Mouse (Mus musculus) heart, adult 2 months (tissue): ENCODE results near the gene Arpc2. TPM values are rescaled to one million over a fixed set of nuclear protein-coding genes. Genes with fewer than 3 reads are reported as not detected.

Source experiments
- DNase-seq, 2 experiments: peaks; one replicate each; pipeline ENCODE4 v3.0.0; 2021
- H3K27ac ChIP-seq: fragments of 200-600 bp; 2 replicates; pipeline ENCODE4 v1.8.1; 2022
- H3K27me3 ChIP-seq: fragments of 200-500 bp; 2 replicates; pipeline ENCODE4 v1.6.1; 2012; ENCODE audit warnings: mild to moderate bottlenecking, low read length, inconsistent platforms, mixed read lengths; ENCODE audit not compliant: control insufficient read depth, insufficient read depth
- H3K36me3 ChIP-seq: fragments of 200-500 bp; 2 replicates; pipeline ENCODE4 v1.6.1; 2012; ENCODE audit warnings: low read length, inconsistent platforms; ENCODE audit not compliant: control insufficient read depth, insufficient read depth
- H3K4me1 ChIP-seq: fragments of 200-500 bp; 2 replicates; pipeline ENCODE4 v1.6.1; 2011; ENCODE audit warnings: low read length; ENCODE audit not compliant: control insufficient read depth, insufficient read depth
- H3K4me3 ChIP-seq: fragments of 200-600 bp; 2 replicates; pipeline ENCODE4 v1.8.1; 2022
- H3K79me2 ChIP-seq: fragments of 200-500 bp; replicated peaks from 2 replicates; pipeline ENCODE4 v1.6.1; 2012; ENCODE audit warnings: mild to moderate bottlenecking, inconsistent platforms, low read length, moderate library complexity, mixed read lengths; ENCODE audit not compliant: control insufficient read depth, insufficient read depth
- H3K9ac ChIP-seq: fragments of 200-500 bp; 2 replicates; pipeline ENCODE4 v1.6.1; 2012; ENCODE audit warnings: low read depth, mild to moderate bottlenecking, control low read depth, inconsistent platforms, low read length, mixed read lengths
- CTCF ChIP-seq: fragments of 200-600 bp; IDR thresholded peaks from 2 replicates; pipeline ENCODE4 v1.8.1; 2022; ENCODE audit warnings: antibody characterized with exemption, mild to moderate bottlenecking, moderate library complexity
- EP300 ChIP-seq: fragments of 200-500 bp; IDR thresholded peaks from 2 replicates; pipeline ENCODE4 v1.6.1; 2011; ENCODE audit warnings: low read depth, low read length, control low read depth; ENCODE audit not compliant: insufficient read depth
- POLR2A ChIP-seq: fragments of 200-500 bp; IDR thresholded peaks from 2 replicates; pipeline ENCODE4 v1.6.1; 2011; ENCODE audit warnings: mild to moderate bottlenecking, low read depth, low read length, control low read depth; ENCODE audit not compliant: insufficient read depth
- WGBS: fragments of 180-500 bp; shearing (Covaris S2); methylation state at CpG from one replicate; pipeline ENCODE4 v1.1.7; 2018; 5-methylcytosine and 5-hydroxymethylcytosine counted together
- intact Hi-C: fragments of 180-260 bp; cut with DNase I; formaldehyde crosslinking; loops from one replicate; pipeline ENCODE4 v1.15.1; 2025
- long read RNA-seq: library from polyadenylated mRNA; stranded (forward); transcript quantifications from one replicate; pipeline ENCODE4 v2.0.0, GENCODE M21; 2021
- polyA plus RNA-seq: library from polyadenylated mRNA; depleted of rRNA; stranded (reverse); fragments of >200 nt; gene quantifications from 2 replicates; pipeline ENCODE4 v1.2.3, GENCODE M21; 2012; rRNA removed
- total RNA-seq, 2 experiments: library from RNA; stranded (reverse); gene quantifications; 2 replicates each; pipeline ENCODE4 v1.2.3; 2021

Arpc2 gene
- total RNA-seq (100 to 1,000 TPM; 130 to 132 TPM), polyA plus RNA-seq (85.5 and 111 TPM in 2 replicates)
- long read RNA-seq, transcript Arpc2-201 (10 exons, 1,404 nt): major isoform, 113 of 189 reads
- long read RNA-seq, transcript Arpc2-203 (11 exons, 1,439 nt): minor isoform, 67 of 189 reads
- long read RNA-seq, partial matches to known transcripts: 1 of 189 reads
- long read RNA-seq, other reads (novel, unspliced or antisense): 5 of 189 reads

GRCm38 (mm10) chr1:74235938-74236589 is at the start of gene Arpc2:
Arpc2 (plus strand) TSS chr1:74236084.
- peak; percentile 99 to 100 for DNase-seq
- intact Hi-C loops: loop anchor here (1.0 to 2.0 kb wide), 3 partner anchors 15 to 157 kb away; partner anchors contain the start of genes Aamp and Pnkd
- WGBS: 3% methylated on average over 47 of the region's 55 CpGs
- Histone ChIP-seq H3K4me1 (peaks cover 12% of the 10 kb centered on the region), H3K27ac (peak within 1 kb of the TSS; percentile 97), H3K9ac (peak within 1 kb of the TSS; percentile 96), H3K27me3 (no peaks in the 10 kb centered on the region), H3K4me3 (peak within 1 kb of the TSS; percentile 86), H3K79me2 (peaks cover 5% of the 10 kb centered on the region), H3K36me3 (peaks cover 28% of the 10 kb centered on the region)
- no peak for TF ChIP-seq CTCF
- peak; percentile 99 for TF ChIP-seq POLR2A
- peak; percentile 82; the same call in 1 of the 2 replicates for TF ChIP-seq EP300

DNA sequence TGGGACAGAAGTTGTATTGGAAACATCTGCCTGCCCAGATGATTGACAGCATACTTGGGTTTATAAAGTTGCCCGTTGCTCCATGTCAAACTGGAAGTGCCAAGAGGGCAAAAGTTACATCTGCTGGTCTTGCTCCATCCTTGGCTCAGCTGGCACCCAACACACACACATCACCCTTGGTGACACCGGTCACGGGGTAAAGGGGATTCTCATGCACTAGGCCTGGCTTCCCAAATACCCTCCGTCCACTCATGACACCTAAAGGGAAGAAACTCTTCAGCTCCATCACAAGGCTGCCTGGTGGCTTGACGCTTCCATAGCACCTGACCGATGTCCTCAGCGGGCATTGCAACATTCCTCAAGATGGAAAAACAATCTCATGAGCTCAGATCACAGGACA is 45.4 kb upstream of the Arpc2 start:
- Histone ChIP-seq H3K9ac (no peak overlapping the region), H3K27ac (no peak overlapping the region), H3K4me1 (no peaks in the 10 kb centered on the region), H3K36me3 (no peaks in the 10 kb centered on the region), H3K79me2 (no peaks in the 10 kb centered on the region), H3K4me3 (no peak overlapping the region), H3K27me3 (no peaks in the 10 kb centered on the region)
- no peak for DNase-seq
- TF ChIP-seq CTCF (no peak), POLR2A (no peak), EP300 (no peak)
- 91% methylated on average over 7 of the region's 7 CpGs for WGBS
- intact Hi-C loops: no loop called here

GRCm38 (mm10) chr1:74192711-74193110 is 43.2 kb upstream of the Arpc2 start:
- no peak for DNase-seq
- intact Hi-C loops: no loop called here
- no peak overlapping the region for H3K27ac ChIP-seq

GRCm38 (mm10) chr1:74194445-74194844 is 41.4 kb upstream of the Arpc2 start, which contains the start of gene Cxcr1:
Cxcr1 (minus strand) TSS chr1:74194631.
- no peak within 1 kb of the TSS for H3K4me3 ChIP-seq
- no peak within 1 kb of the TSS for H3K9ac ChIP-seq
- TF ChIP-seq EP300 (no peak), CTCF (no peak), POLR2A (no peak)
- no peaks in the 10 kb centered on the region for H3K36me3 ChIP-seq
- 70% methylated on average over 8 of the region's 8 CpGs for WGBS
- H3K27ac ChIP-seq: no peak within 1 kb of the TSS
- intact Hi-C loops: no loop called here
- no peak for DNase-seq
- no peaks in the 10 kb centered on the region for H3K79me2 ChIP-seq
- H3K27me3 ChIP-seq: no peaks in the 10 kb centered on the region
- H3K4me1 ChIP-seq: no peaks in the 10 kb centered on the region

More at GRCm38 (mm10) chr1:74192711-74193110, 43.2 kb upstream of the Arpc2 start:
- Histone ChIP-seq H3K9ac (no peak overlapping the region), H3K4me3 (no peak overlapping the region), H3K36me3 (no peaks in the 10 kb centered on the region), H3K4me1 (no peaks in the 10 kb centered on the region), H3K79me2 (no peaks in the 10 kb centered on the region), H3K27me3 (no peaks in the 10 kb centered on the region)
- 69% methylated on average over 2 of the region's 2 CpGs for WGBS
- TF ChIP-seq POLR2A: no peak
- TF ChIP-seq EP300: no peak
- no peak for TF ChIP-seq CTCF

GRCm38 (mm10) chr1:74195961-74196360 is 39.9 kb upstream of the Arpc2 start:
- no peak for DNase-seq
- Histone ChIP-seq H3K9ac (no peak overlapping the region), H3K27ac (no peak overlapping the region), H3K4me3 (no peak overlapping the region), H3K4me1 (no peaks in the 10 kb centered on the region), H3K27me3 (no peaks in the 10 kb centered on the region), H3K79me2 (no peaks in the 10 kb centered on the region), H3K36me3 (no peaks in the 10 kb centered on the region)
- 41% methylated on average over 7 of the region's 7 CpGs for WGBS
- TF ChIP-seq POLR2A (no peak), CTCF (peak; percentile 76)
- intact Hi-C loops: no loop called here
